Comparison of ENCODE assay signal across 8 mouse cellular contexts in the genomic region with DNA sequence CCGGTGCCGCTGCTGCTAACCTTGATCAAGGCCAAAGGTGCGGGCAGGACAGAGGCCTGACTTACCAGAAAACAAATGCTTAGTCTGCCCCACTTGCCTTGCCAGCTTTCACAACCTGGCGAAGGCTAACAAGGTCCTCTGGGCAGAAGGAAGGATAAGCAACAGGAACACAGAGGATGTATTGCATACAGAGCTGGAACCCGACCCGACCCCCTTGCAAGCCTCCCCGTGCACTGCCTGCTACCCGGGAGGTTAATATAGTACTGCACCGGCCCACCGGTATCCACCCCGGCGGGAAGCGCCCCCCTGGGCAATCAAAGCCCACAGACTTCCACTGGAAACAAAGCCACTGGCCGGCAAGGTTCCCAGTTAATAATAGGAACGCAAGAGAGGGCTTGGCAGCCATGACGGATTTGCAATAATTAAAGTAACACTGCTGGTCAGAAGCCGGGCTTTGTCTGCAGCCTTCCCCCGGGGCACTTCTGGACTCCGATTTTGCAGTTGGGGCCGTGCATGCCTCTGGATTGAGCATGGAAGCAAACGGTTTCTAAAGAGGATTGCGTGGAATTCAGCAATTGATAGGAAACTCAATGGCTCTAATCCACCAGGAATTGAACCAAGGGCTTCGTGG. TPM values are rescaled to one million over a fixed set of nuclear protein-coding genes. Genes with fewer than 3 reads are reported as not detected.
A peak's percentile ranks its signal among the peaks of the same experiment; 100 is the strongest.
DNase-seq lines count a peak whose midpoint lies in the region; ATAC-seq lines count a peak whose summit lies in the region.

No protein-coding gene starts in this region.

- peak; percentile 22 to 34 for DNase-seq in layer of hippocampus, postnatal 10 days (ENCODE audit: low spot score in 2 of 2)
- no peak for DNase-seq in layer of hippocampus, adult 9-11 months
- DNase-seq in hindbrain, embryonic 11.5 days (ENCODE audit: low spot score) = peak; percentile 71
- peak; percentile 60 for DNase-seq in mesoderm, embryonic 11.5 days (ENCODE audit: low read depth, low spot score)
- no peak for DNase-seq in spleen, postnatal 4 days (ENCODE audit: low spot score in 2 of 2)
- no peak for DNase-seq in urinary bladder, adult 2 months (ENCODE audit: low spot score)
- no peak for DNase-seq in cerebellum, adult 11-12 months

- H3K27me3 ChIP-seq in embryonic facial prominence, embryonic 15.5 days = peaks cover 12% of the 10 kb centered on the region; the same call in 1 of the 2 replicates
- H3K27me3 ChIP-seq in hindbrain, embryonic 11.5 days (ENCODE audit: control insufficient read depth, insufficient read depth, low read length) = no peaks in the 10 kb centered on the region

- H3K4me3 ChIP-seq in embryonic facial prominence, embryonic 15.5 days (replicated peaks) = 0 out of 2 replicates have a peak overlapping the region, but pooled peaks have one; percentile 2
- peak overlapping the region; percentile 18 for H3K4me3 ChIP-seq in hindbrain, embryonic 11.5 days (ENCODE audit: low read depth, low read length)

- H3K4me2 ChIP-seq in embryonic facial prominence, embryonic 15.5 days (replicated peaks) = peak overlapping the region; percentile 39
- peak overlapping the region; percentile 41 for H3K4me2 ChIP-seq in hindbrain, embryonic 11.5 days (replicated peaks; ENCODE audit: low read depth, low read length)

- WGBS in embryonic facial prominence, embryonic 15.5 days = 9% methylated on average over 23 of the region's 23 CpGs
- WGBS in hindbrain, embryonic 11.5 days = 10% methylated on average over 23 of the region's 23 CpGs

- no peak for ATAC-seq in embryonic facial prominence, embryonic 15.5 days (ENCODE audit: insufficient number of reproducible peaks, low FRiP score, low TSS enrichment, low read depth)
- ATAC-seq in hindbrain, embryonic 11.5 days (ENCODE audit: low FRiP score) = peak; percentile 76

- no peak overlapping the region for H3K27ac ChIP-seq in embryonic facial prominence, embryonic 15.5 days (replicated peaks)
- peak overlapping the region; percentile 39 for H3K27ac ChIP-seq in hindbrain, embryonic 11.5 days (ENCODE audit: low read depth, low read length)

- no peaks in the 10 kb centered on the region for H3K9me3 ChIP-seq in embryonic facial prominence, embryonic 15.5 days (replicated peaks)
- no peaks in the 10 kb centered on the region for H3K9me3 ChIP-seq in hindbrain, embryonic 11.5 days (ENCODE audit: control insufficient read depth, low read length)

- H3K4me1 ChIP-seq in embryonic facial prominence, embryonic 15.5 days = peaks cover 9% of the 10 kb centered on the region
- H3K4me1 ChIP-seq in hindbrain, embryonic 11.5 days (replicated peaks; ENCODE audit: control insufficient read depth, insufficient read depth, low read length) = no peaks in the 10 kb centered on the region; the same call in 1 of the 2 replicates

- no peak overlapping the region for H3K9ac ChIP-seq in embryonic facial prominence, embryonic 15.5 days
- peak overlapping the region; percentile 25; the same call in 1 of the 2 replicates for H3K9ac ChIP-seq in hindbrain, embryonic 11.5 days (ENCODE audit: low read depth, low read length)

- H3K36me3 ChIP-seq in embryonic facial prominence, embryonic 15.5 days = no peaks in the 10 kb centered on the region
- no peaks in the 10 kb centered on the region for H3K36me3 ChIP-seq in hindbrain, embryonic 11.5 days (ENCODE audit: control insufficient read depth, insufficient read depth, low read length)

RNA-seq across cellular contexts. Expression of a gene that starts 28.9 kb away (rescaled TPM):
- total RNA-seq in layer of hippocampus, postnatal 10 days (2021) = 10 to 100 TPM; 28.4 to 29.5 TPM
- polyA plus RNA-seq in embryonic facial prominence, embryonic 15.5 days (2015; fragmentation: Nextera tagmentation; extraction: Ambion mirVana) = 26.2 and 26.6 TPM in 2 replicates
- polyA plus RNA-seq in hindbrain, embryonic 11.5 days (2014; fragmentation: Nextera tagmentation; extraction: Ambion mirVana) = 11.5 and 12.0 TPM in 2 replicates
- polyA plus RNA-seq in urinary bladder, adult 2 months (2012; rRNA removed) = 65.5 and 74.0 TPM in 2 replicates

Comparison
In these comparisons a context has a peak if more than half of its experiments do, and no peak if none do; other contexts are left out.
1. DNase-seq: peak in layer of hippocampus, postnatal 10 days (2 of 2), hindbrain, embryonic 11.5 days (single experiment) and mesoderm, embryonic 11.5 days (single experiment); none in layer of hippocampus, adult 9-11 months (single experiment), spleen, postnatal 4 days (0 of 2), urinary bladder, adult 2 months (single experiment) and cerebellum, adult 11-12 months (single experiment).